Mouse (Mus musculus) forebrain, embryonic 15.5 days (tissue): ENCODE measurements around the gene Asb1. TPM values are rescaled to one million over a fixed set of nuclear protein-coding genes. Genes with fewer than 3 reads are reported as not detected.
A peak's percentile ranks its signal among the peaks of the same experiment; 100 is the strongest.

Experiments used
- ATAC-seq: fragments of 200-750 bp; cut with Nextera tagmentation; replicated peaks from 2 replicates; pipeline ENCODE4 v1.8.0; 2017; ENCODE audit warnings: mild to moderate bottlenecking, moderate TSS enrichment, moderate library complexity
- H3K27ac ChIP-seq: fragments of 300-500 bp; sonication (generic); replicated peaks from 2 replicates; pipeline ENCODE4 v1.5.1; 2015; ENCODE audit warnings: mild to moderate bottlenecking, inconsistent platforms
- H3K27me3 ChIP-seq: fragments of 300-500 bp; sonication (generic); 2 replicates; pipeline ENCODE4 v1.6.1; 2015; ENCODE audit warnings: inconsistent platforms
- H3K36me3 ChIP-seq: fragments of 300-500 bp; sonication (generic); 2 replicates; pipeline ENCODE4 v1.6.1; 2015; ENCODE audit warnings: mild to moderate bottlenecking, inconsistent platforms
- H3K4me1 ChIP-seq: fragments of 300-500 bp; sonication (generic); 2 replicates; pipeline ENCODE4 v1.6.1; 2015; ENCODE audit warnings: inconsistent platforms
- H3K4me2 ChIP-seq: fragments of 300-500 bp; sonication (generic); replicated peaks from 2 replicates; pipeline ENCODE4 v1.6.1; 2015; ENCODE audit warnings: mild to moderate bottlenecking, inconsistent platforms
- H3K4me3 ChIP-seq: fragments of 300-500 bp; sonication (generic); 2 replicates; pipeline ENCODE4 v1.5.1; 2015; ENCODE audit warnings: mild to moderate bottlenecking, inconsistent platforms
- H3K9ac ChIP-seq: fragments of 300-500 bp; sonication (generic); replicated peaks from 2 replicates; pipeline ENCODE4 v1.6.1; 2015; ENCODE audit warnings: mild to moderate bottlenecking, inconsistent platforms
- H3K9me3 ChIP-seq: fragments of 300-500 bp; sonication (generic); 2 replicates; pipeline ENCODE4 v1.6.1; 2016; ENCODE audit warnings: inconsistent platforms
- WGBS: fragments of 180-500 bp; shearing (Covaris S2); methylation state at CpG from one replicate; pipeline ENCODE4 v1.1.7; 2015; ENCODE audit warnings: mixed read lengths; 5-methylcytosine and 5-hydroxymethylcytosine counted together
- polyA plus RNA-seq: library from polyadenylated mRNA; unstranded; fragments of >200 nt; fragmentation: Nextera tagmentation; extraction: Ambion mirVana; gene quantifications from 2 replicates; pipeline ENCODE4 v1.2.1, GENCODE M21; 2015

Gene Asb1
- polyA plus RNA-seq, 1 experiment from 2014 or later: 15.3 TPM

DNA sequence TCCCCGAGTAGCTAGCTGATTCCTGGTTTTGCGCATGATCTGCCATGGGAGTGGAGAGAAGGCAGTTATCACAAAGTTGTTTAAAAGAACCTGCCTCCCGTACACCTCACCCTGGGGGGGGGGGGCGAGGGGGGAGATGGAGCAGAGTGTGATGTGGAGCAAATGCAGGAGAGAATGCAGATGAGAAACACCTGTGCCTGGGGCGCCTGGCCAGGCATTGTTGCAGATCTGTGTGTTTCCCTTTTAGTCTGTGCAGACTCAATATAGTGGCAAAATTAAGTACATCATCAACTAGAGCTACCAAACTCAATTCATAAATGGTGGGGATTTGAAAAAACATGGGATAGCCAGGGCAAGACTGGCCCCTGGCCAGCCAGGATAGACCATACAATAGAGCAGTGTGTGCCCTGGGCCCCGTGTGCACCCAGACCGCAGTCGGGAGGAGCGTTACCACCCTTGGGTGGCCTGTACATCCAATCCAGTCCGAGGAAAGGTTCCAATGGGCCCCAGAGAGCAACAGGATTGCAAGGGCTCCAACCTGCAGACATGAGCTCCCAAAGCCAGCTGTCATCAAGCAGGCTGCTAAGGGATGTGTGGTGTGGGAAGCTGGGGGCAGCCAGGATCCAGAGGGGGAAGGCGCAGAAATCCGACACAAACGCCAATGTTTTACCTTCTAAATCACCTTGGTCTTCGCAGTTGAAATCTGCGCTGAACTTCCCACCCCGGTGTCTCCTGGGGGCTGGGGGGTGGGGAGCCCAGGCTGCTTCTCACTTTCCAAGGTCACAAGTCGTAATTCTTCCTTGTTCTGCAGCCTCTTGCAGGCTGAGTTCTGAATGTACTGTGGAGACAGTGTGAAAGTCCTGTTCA lies 44.9 kb downstream of the Asb1 start:
- ATAC-seq: no peak
- Histone ChIP-seq H3K9me3 (no peaks in the 10 kb centered on the region), H3K4me1 (no peaks in the 10 kb centered on the region), H3K27ac (no peak overlapping the region), H3K27me3 (no peaks in the 10 kb centered on the region), H3K4me2 (no peak overlapping the region), H3K36me3 (no peaks in the 10 kb centered on the region), H3K9ac (no peak overlapping the region), H3K4me3 (no peak overlapping the region)
- WGBS: 88% methylated on average over 17 of the region's 17 CpGs

DNA sequence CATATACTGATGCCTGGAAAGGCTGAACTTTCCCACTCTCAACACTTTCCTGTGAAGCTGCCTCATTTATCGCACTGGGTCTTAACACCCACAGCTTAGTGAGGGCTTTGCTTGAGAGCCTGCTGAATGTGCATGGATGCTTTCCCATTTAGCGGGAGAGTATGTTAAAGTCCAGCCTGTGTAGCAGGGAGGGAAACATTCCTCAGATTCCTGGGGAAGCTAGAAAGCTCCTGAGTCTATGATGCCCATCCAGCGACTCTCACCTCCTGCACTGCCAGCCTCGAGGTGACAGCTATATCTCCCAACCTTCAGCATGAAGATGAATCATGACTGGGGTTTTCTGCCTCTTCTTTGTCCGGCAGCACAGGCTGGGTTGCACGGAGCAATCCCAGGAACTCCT lies 49.4 kb downstream of the Asb1 start:
- WGBS: 81% methylated on average over 6 of the region's 6 CpGs
- H3K27ac ChIP-seq: no peak overlapping the region
- H3K4me1 ChIP-seq: no peaks in the 10 kb centered on the region
- ATAC-seq: no peak
- H3K9me3 ChIP-seq: no peaks in the 10 kb centered on the region
- no peak overlapping the region for H3K4me3 ChIP-seq
- H3K4me2 ChIP-seq: no peak overlapping the region
- H3K9ac ChIP-seq: no peak overlapping the region
- H3K36me3 ChIP-seq: no peaks in the 10 kb centered on the region
- no peaks in the 10 kb centered on the region for H3K27me3 ChIP-seq

DNA sequence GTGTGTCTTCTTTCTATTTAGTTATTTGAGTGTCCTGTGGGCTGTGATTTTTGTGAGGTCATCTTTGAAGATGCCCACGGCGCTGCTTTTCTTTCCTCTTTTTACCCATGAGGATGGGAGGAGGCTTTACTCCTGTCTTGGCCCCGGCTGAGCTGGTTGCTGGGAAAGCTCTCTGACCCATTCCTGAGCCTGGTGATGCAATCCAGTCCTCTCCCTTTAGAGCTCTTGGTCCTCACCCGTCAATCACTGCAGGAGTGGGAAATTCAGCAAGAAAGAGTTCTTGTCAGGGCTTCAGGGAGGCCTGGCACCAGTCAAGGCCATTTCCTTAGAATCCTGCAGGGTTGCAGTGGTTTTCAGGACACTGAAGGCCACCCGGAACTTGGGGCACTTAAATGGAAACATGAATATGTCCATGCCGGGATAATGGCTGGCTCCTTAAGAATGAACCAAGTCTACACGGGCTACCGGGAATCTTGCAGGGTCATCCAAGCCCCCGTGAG lies 55.2 kb downstream of the Asb1 start:
- 87% methylated on average over 9 of the region's 9 CpGs for WGBS
- H3K9me3 ChIP-seq: no peaks in the 10 kb centered on the region
- no peak overlapping the region for H3K9ac ChIP-seq
- no peak overlapping the region for H3K4me3 ChIP-seq
- no peak for ATAC-seq
- peaks cover 3% of the 10 kb centered on the region for H3K4me1 ChIP-seq
- no peaks in the 10 kb centered on the region for H3K27me3 ChIP-seq
- no peak overlapping the region for H3K4me2 ChIP-seq
- H3K27ac ChIP-seq: no peak overlapping the region
- no peaks in the 10 kb centered on the region for H3K36me3 ChIP-seq

DNA sequence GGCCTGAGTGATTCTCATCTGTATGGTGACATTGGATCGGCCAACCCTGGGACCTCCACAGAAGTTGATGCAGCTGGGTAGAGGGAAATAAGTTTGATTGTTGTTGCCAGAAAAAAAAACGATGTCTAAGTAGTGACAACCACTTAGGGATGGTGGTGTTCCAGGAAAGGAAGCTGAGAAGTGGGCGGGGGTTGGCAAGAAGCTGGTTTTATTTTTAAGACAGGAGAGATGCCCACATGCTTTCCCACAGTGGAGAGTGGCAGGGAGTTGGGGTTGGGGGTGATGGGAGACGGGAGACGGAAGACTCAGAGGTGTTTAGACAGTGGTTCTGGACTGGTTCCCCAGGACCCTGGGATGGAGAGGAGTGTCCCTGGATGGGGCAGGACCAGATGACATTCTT lies 57.3 kb downstream of the Asb1 start:
- Histone ChIP-seq H3K4me3 (no peak overlapping the region), H3K4me2 (no peak overlapping the region), H3K4me1 (peaks cover 11% of the 10 kb centered on the region), H3K9me3 (no peaks in the 10 kb centered on the region), H3K9ac (no peak overlapping the region), H3K27me3 (no peaks in the 10 kb centered on the region), H3K36me3 (no peaks in the 10 kb centered on the region), H3K27ac (no peak overlapping the region)
- ATAC-seq: no peak
- 94% methylated on average over 5 of the region's 5 CpGs for WGBS

DNA sequence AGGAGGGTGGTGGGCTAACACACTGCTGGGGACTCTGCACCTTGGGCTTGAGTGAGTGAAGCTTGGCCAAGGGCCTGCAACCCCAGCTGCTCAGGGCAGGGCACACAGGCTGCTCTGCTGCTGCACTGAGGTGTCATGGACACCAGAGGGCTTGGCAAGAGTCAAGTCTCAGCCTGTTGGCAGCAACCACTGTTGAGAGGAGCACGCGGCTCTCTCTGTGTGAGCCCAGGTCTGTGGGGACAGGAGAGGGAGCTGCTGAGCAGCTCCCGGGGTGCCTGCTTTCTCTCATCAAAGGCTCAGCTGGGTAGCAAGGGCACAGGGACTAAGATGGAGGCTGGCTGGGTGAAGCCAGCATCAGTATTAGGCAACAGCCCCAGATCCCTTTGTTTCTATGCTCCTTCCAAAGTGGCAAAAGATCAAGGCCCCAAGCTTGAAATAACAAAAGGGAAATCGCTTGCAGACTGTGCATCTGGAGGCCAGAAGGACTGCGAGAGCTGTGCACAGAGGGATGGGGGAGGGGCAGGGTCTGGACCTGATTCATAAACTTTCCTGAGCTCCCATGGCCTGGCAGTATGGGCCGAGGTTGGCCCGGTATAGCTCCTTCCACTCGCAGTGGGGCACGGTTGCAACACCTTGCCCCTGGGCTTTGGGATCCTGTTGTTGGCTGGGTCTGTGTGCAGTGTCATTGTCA lies 60.5 kb downstream of the Asb1 start:
- no peaks in the 10 kb centered on the region for H3K27me3 ChIP-seq
- H3K4me1 ChIP-seq: peaks cover 11% of the 10 kb centered on the region
- no peaks in the 10 kb centered on the region for H3K9me3 ChIP-seq
- no peak overlapping the region for H3K9ac ChIP-seq
- H3K27ac ChIP-seq: peak overlapping the region; percentile 28
- WGBS: 24% methylated on average over 9 of the region's 9 CpGs
- H3K4me3 ChIP-seq: no peak overlapping the region
- no peak overlapping the region for H3K4me2 ChIP-seq
- ATAC-seq: peak; percentile 91
- no peaks in the 10 kb centered on the region for H3K36me3 ChIP-seq

DNA sequence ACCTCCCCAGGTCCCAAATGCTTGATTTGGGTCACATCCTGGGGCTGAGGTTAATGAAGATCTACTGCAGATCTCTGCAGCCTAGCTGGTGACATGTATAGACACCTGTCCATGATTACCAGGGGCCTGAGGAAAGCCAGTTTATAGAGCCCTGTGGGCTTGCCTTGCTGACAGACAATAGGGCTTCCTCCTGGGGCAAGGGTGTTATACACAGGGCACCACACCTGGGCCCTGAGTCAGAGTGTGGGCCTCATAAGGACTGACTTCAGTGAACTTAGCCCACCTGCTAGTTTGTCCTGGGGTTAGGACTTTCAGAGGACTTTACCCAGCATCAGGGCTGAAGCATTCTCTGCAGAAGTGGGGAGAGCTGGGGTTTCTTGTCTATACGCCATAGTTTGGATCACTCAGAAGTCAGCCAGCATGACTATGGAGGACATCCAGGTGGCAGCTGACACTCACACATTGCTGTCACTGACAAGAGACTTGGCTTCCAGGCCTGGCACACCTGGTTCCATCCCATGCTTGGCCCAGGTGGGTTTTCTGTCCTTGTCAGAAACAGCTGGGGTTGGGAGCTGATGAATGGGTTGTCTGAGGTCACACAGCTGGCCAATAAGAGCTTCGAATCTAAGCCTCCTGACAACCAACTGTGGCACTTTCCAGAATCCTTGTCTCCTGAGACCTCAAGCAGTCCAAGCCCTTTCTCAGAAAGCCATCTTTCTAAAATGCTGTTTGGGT lies 61.2 kb downstream of the Asb1 start:
- H3K27me3 ChIP-seq: no peaks in the 10 kb centered on the region
- H3K4me1 ChIP-seq: peaks cover 11% of the 10 kb centered on the region
- H3K9me3 ChIP-seq: no peaks in the 10 kb centered on the region
- 89% methylated on average over 2 of the region's 2 CpGs for WGBS
- ATAC-seq: no peak
- H3K4me3 ChIP-seq: no peak overlapping the region
- H3K4me2 ChIP-seq: no peak overlapping the region
- no peak overlapping the region for H3K9ac ChIP-seq
- no peaks in the 10 kb centered on the region for H3K36me3 ChIP-seq
- no peak overlapping the region for H3K27ac ChIP-seq

DNA sequence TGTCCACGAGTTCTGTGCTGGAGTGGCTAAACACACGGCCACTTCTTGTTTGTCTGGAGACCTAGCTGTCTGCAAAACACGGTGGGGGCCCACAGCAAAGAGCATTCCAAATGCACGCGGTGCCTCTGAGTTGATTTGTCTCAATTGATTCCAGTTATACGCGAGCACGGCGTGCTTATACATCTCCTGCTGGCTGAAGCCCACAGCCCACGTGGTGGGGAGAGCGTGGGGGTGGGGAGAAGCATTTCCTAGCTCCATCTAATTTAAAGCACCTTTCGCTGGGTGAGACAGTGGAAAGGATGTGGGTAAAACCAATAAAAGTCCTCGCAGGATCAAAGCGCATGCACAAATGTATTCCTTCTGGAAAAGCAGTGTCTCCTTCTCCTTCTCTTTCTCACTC lies 65.3 kb downstream of the Asb1 start:
- no peak for ATAC-seq
- no peak overlapping the region for H3K4me3 ChIP-seq
- H3K4me1 ChIP-seq: peaks cover 8% of the 10 kb centered on the region
- no peak overlapping the region for H3K9ac ChIP-seq
- no peak overlapping the region for H3K27ac ChIP-seq
- no peaks in the 10 kb centered on the region for H3K36me3 ChIP-seq
- no peak overlapping the region for H3K4me2 ChIP-seq
- no peaks in the 10 kb centered on the region for H3K27me3 ChIP-seq
- WGBS: 54% methylated on average over 14 of the region's 14 CpGs
- H3K9me3 ChIP-seq: no peaks in the 10 kb centered on the region

DNA sequence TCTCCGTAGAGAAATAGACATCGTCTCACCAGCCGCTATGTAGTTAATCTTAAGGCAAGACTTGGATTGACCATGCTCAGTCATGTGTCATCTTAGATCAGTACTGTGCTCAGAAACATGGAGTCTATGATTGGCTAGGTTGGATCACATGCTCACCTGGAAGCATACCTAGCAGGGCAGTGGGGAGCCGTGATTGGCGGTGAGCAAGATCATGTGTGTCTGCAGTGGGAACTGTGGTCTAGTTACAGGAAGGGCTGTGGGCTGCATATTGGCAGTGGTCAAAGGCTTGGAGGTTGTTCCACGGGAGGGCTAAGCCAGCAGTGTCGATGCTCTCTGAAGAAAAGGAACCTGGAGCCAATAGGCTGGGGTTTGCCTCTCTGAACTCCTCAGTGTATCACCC lies 66.4 kb downstream of the Asb1 start:
- H3K9me3 ChIP-seq: no peaks in the 10 kb centered on the region
- WGBS: 92% methylated on average over 7 of the region's 7 CpGs
- no peaks in the 10 kb centered on the region for H3K4me1 ChIP-seq
- no peaks in the 10 kb centered on the region for H3K36me3 ChIP-seq
- H3K4me3 ChIP-seq: no peak overlapping the region
- H3K9ac ChIP-seq: no peak overlapping the region
- H3K27me3 ChIP-seq: no peaks in the 10 kb centered on the region
- no peak for ATAC-seq
- no peak overlapping the region for H3K4me2 ChIP-seq
- H3K27ac ChIP-seq: no peak overlapping the region

DNA sequence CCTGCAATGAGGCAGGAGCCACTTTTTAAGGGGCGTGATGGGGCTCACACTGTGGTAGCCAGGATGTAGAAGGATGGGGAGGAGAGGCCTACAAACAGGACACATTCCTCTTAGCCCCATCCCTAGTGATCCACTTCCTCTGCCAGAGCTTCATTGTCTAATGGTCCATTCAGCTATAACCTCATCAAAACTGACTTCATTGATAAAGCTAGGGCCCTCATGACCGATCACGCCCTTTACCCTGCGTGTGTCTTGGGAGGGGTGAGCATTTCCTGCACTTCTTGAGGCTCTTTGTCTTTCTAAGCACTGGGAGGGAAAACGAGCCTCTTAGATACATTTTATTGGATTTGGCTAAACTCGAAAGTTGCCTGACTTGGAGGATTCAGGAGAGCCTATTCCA lies 66.8 kb downstream of the Asb1 start:
- ATAC-seq: no peak
- Histone ChIP-seq H3K9ac (no peak overlapping the region), H3K36me3 (no peaks in the 10 kb centered on the region), H3K4me1 (no peaks in the 10 kb centered on the region), H3K9me3 (no peaks in the 10 kb centered on the region), H3K27me3 (no peaks in the 10 kb centered on the region), H3K27ac (no peak overlapping the region), H3K4me2 (no peak overlapping the region), H3K4me3 (no peak overlapping the region)
- WGBS: 79% methylated on average over 6 of the region's 6 CpGs

Other genes starting within 250 kb of the Asb1 start
- gene Scly, start 242.2 kb upstream of the Asb1 start, polyA plus RNA-seq: 7.9 and 9.1 TPM in 2 replicates
- 0.06 and 0.10 TPM in 2 replicates for gene Espnl, start 218.5 kb upstream of the Asb1 start, polyA plus RNA-seq
- gene Klhl30, start 189.5 kb upstream of the Asb1 start, polyA plus RNA-seq: 0.08 TPM in 1 of 2 replicates, not detected in the other
- gene Erfe, start 174.1 kb upstream of the Asb1 start, polyA plus RNA-seq: 0.20 TPM in 2 replicates
- 167 and 177 TPM in 2 replicates for gene Ilkap, start 141.7 kb upstream of the Asb1 start, polyA plus RNA-seq
- 260 and 267 TPM in 2 replicates for gene Hes6, start 126.5 kb upstream of the Asb1 start, polyA plus RNA-seq
- gene Per2, start 81.2 kb upstream of the Asb1 start, polyA plus RNA-seq: 4.5 and 5.4 TPM in 2 replicates
- 9.5 and 10.6 TPM in 2 replicates for gene Traf3ip1, start 45.9 kb upstream of the Asb1 start, polyA plus RNA-seq